Mouse (Mus musculus): ENCODE results near the gene Abi3bp.

The Abi3bp gene

GRCm38 (mm10) chr16:56477677-56478574 is at the start of gene Abi3bp:
Gene Abi3bp (plus strand): TSS chr16:56477878.
- no peak for DNase-seq

- DNase-seq, result no peak
Observed at GRCm38 (mm10) chr16:56435293-56436185, 42.1 kb upstream of the Abi3bp start.

GRCm38 (mm10) chr16:56440243-56440642 is 37.4 kb upstream of the Abi3bp start:
- no peak for DNase-seq

- DNase-seq, result no peak
Observed at GRCm38 (mm10) chr16:56441113-56441512, 36.6 kb upstream of the Abi3bp start.

- no peak for DNase-seq
Observed at GRCm38 (mm10) chr16:56441658-56442344, 35.9 kb upstream of the Abi3bp start.

GRCm38 (mm10) chr16:56451482-56451881 is 26.2 kb upstream of the Abi3bp start:
- DNase-seq, result no peak

GRCm38 (mm10) chr16:56451923-56452322 is 25.8 kb upstream of the Abi3bp start:
- no peak for DNase-seq

GRCm38 (mm10) chr16:56458052-56458754 is 19.5 kb upstream of the Abi3bp start:
- no peak for DNase-seq

- no peak for DNase-seq
Observed at GRCm38 (mm10) chr16:56473160-56473559, 4.5 kb upstream of the Abi3bp start.

- no peak for DNase-seq
Observed at GRCm38 (mm10) chr16:56475676-56476075, 2.0 kb upstream of the Abi3bp start.

- DNase-seq, result no peak
Observed at GRCm38 (mm10) chr16:56478575-56479191, 1.0 kb downstream of the Abi3bp start.

GRCm38 (mm10) chr16:56483466-56483865 is 5.8 kb downstream of the Abi3bp start:
- DNase-seq, result no peak

GRCm38 (mm10) chr16:56486461-56486860 is 8.8 kb downstream of the Abi3bp start:
- DNase-seq, result no peak

GRCm38 (mm10) chr16:56490861-56491260 is 13.2 kb downstream of the Abi3bp start:
- DNase-seq, result no peak

GRCm38 (mm10) chr16:56495266-56495665 is 17.6 kb downstream of the Abi3bp start:
- no peak for DNase-seq

GRCm38 (mm10) chr16:56496743-56497142 is 19.1 kb downstream of the Abi3bp start:
- no peak for DNase-seq

GRCm38 (mm10) chr16:56498680-56499079 is 21.0 kb downstream of the Abi3bp start:
- DNase-seq, result no peak

- DNase-seq, result no peak
Observed at GRCm38 (mm10) chr16:56500441-56500840, 22.8 kb downstream of the Abi3bp start.

GRCm38 (mm10) chr16:56501101-56501500 is 23.4 kb downstream of the Abi3bp start:
- DNase-seq, result no peak

GRCm38 (mm10) chr16:56501513-56501912 is 23.8 kb downstream of the Abi3bp start:
- DNase-seq, result no peak

GRCm38 (mm10) chr16:56502134-56502533 is 24.5 kb downstream of the Abi3bp start:
- no peak for DNase-seq

GRCm38 (mm10) chr16:56503941-56504340 is 26.3 kb downstream of the Abi3bp start:
- no peak for DNase-seq
